Mouse (Mus musculus) cerebellum, adult 18-20 months (tissue): Measurements from ENCODE around the gene Atpaf1.

Experiments
- DNase-seq, 2 experiments: peaks; one replicate each; pipeline ENCODE4 v3.0.0; 2021

Gene Atpaf1

DNA sequence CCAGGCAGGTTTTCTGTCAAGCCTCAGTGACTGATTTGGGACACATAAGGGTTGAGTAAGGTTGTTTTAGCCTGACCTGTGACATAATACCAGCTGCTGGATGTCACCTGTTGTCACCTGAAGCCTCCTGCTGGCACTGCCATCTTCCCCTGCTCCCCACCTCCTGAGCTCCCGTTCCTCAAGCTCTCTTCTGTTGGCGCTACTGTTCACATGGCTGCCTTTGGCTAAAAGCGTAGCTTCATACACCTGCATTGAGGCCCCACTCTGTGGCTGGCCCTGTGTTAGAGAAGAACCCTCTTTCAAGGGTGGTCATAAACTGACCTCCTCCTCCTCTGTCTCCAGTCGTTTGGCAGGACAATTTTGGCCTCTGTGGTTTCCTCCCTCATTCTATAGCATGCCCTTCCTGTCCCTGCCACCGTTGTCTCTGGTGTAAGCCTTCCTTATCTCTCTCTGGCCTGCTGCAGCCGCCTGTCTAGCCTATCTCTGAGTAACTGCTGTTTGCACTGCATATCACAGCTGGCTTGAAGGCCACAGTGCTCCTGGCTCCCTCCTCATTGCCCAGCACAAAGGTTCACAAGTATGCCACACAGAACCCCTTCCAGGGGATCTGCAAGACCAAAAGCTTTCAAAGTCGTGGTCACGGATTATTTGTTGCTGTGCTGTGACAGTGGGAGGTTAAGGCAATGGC lies 64.5 kb downstream of the Atpaf1 start:
- DNase-seq = no peak

GRCm38 (mm10) chr4:115850111-115850510 lies 65.5 kb downstream of the Atpaf1 start:
- no peak for DNase-seq

- no peak for DNase-seq
Measured at GRCm38 (mm10) chr4:115850631-115851030, 66.0 kb downstream of the Atpaf1 start.

DNA sequence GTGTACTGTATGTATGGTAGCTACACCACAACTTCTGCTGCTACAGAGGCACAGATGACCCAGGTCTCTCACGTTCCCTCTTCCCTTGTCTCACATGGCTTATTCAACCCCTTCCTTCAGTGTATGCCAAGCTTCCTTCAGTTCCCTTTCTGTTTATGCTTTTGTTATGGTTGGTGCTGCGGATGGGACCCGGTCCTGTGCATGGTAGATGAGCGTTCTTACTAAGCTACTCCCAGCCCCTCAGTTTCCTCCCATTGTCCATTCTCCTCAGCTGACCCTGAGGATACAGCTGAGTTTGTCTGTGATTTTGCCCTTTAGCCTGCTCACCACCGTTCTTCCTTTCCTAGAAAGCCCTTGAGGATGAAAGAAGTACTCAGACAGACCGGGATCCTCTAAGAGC lies 67.0 kb downstream of the Atpaf1 start:
- DNase-seq = no peak

- no peak for DNase-seq
Measured at GRCm38 (mm10) chr4:115855100-115855499, 70.5 kb downstream of the Atpaf1 start.

- DNase-seq = no peak
Measured at GRCm38 (mm10) chr4:115855609-115856008, 71.0 kb downstream of the Atpaf1 start.

DNA sequence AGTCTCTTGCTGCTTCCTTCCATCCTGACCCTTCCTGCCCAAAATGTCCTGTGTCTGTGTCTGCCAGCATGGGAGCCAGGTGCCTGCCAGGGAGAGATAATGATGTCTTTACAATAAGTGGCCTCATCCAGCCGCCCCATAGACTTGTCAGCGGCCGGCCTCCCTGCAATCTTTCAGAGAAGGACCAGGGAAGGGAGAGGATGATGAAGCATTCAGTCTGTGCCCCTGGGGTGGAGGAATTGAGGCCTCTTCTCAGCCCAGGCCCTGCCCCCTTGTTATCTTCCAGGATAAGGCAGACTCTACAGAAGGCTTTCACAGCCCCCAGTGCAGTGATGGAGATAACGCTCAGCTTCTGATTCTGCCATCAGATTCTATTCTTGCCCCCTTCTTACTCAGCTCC lies 71.7 kb downstream of the Atpaf1 start:
- DNase-seq = no peak

DNA sequence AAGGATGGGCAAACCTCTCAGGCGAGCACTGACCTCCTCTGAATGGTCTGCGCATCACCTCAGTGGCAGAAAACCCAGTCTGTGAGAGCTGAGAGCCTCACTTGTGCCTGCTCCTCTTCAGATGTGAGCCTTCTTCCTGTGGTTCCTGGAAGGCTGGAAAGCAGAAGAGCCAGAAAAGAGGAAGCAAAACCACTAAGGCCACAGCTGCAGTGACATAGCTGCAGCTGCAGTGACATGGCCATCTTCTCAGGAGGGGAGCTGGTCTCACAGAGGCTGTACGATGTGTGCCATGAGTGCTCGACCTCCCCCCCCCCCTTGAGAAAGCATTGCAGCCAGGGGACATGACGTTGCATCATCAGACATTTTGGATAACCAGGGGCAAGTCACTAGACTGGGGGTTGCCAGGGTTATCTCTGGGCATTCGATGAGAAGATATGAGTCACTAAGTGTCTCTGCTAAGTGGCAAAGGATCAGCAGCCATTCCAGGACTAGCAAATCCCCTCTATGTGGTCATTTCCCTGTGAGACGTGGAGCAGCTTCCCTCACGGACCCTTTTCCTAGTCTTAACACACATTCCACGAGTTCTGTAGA lies 72.8 kb downstream of the Atpaf1 start:
- no peak for DNase-seq

DNA sequence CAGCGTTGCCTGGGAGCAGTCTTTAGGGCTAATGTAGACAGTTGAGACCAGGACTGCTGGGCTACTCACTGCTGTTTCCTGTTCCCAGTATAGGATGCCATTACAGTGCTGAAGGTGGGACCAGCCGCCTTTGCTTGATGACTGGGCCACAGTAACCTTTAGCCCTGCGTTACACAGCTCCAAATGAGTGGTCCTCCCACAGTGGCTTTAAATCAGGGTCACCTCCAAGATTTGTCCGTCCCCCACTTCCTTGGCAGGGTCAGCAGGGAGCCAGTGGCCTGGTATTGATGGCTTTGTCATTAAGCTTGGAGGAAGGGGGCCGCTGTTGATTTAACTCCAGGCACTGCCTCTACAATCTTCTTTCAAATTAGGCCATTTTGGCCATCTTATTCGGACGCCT lies 78.7 kb downstream of the Atpaf1 start:
- no peak for DNase-seq

DNA sequence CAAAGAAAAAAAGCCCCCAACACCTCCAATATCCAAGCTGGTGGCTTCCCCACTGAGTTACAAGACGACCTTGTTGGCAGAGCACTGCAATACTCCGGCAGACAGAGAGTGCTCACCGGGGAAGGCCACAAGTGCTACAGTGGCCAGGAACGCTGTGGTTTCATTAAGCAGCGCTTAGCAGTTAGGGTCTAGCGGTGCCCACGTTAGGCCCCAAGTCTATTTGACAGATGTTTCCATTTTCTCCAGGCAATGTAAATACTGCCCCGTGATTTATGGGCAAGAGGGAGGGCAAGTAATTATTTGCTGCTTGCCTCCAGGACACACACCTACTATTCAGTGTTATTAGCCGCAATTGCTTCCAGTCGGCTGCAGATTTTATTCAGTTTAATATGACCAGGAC lies 79.3 kb downstream of the Atpaf1 start:
- no peak for DNase-seq
